ENCODE assay signal across 12 mouse cellular contexts in the genomic region with DNA sequence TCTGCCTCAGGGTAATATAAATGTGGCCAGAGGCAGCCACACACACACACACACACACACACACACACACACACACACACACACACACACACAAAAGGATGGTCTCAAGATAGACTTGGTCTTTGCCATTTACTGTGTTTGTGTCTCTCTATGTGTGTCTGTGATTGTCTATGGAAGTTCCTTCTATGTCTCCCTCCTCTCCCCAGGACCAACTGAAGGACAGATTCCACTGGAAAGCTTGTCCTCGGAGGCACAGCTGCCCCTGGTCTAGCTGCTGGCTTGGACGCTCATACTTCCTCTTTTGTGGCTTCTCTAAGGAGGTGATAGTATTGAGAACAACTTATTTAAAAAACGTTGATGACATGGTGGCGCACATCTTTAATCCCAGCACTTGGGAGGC. TPM values are rescaled to one million over a fixed set of nuclear protein-coding genes. Genes with fewer than 3 reads are reported as not detected.
A peak's percentile ranks its signal among the peaks of the same experiment; 100 is the strongest.
DNase-seq lines count a peak whose midpoint lies in the region; ATAC-seq and TF ChIP-seq lines count a peak whose summit lies in the region.
"Had no signal": no experiment of that assay in that cellular context is flagged by ENCODE, and none has a peak within 500 bp of the region (broad histone marks: within the 10 kb centered on the region; RNA-seq: fewer than 3 reads in every experiment).

No protein-coding gene starts in this region.

- WGBS in forebrain, embryonic 13.5 days: 50% methylated on average over 4 of the region's 4 CpGs
- WGBS in forebrain, embryonic 14.5 days: 51% methylated on average over 4 of the region's 4 CpGs
- 43% methylated on average over 3 of the region's 4 CpGs for WGBS in lung, embryonic 16.5 days
- WGBS in lung, adult 2 months: 45% methylated on average over 4 of the region's 4 CpGs
- 38% methylated on average over 4 of the region's 4 CpGs for WGBS in midbrain, embryonic 16.5 days

- ATAC-seq in forebrain, embryonic 13.5 days: no peak
- ATAC-seq in forebrain, embryonic 14.5 days: no peak
- peak; percentile 28; the same call in 1 of the 2 replicates for ATAC-seq in lung, embryonic 16.5 days (ENCODE audit: low read depth)
- ATAC-seq in midbrain, embryonic 16.5 days: no peak
- ATAC-seq: hindbrain, postnatal 0 days had no signal

- DNase-seq in forebrain, embryonic 14.5 days (ENCODE audit: low spot score): no peak
- no peak for DNase-seq in lung, adult 2 months
- DNase-seq in kidney, postnatal 36 days: no peak
- DNase-seq in cerebellum, adult 18-20 months: no peak

- no peaks in the 10 kb centered on the region for H3K36me3 ChIP-seq in forebrain, embryonic 13.5 days (ENCODE audit: poor library complexity, severe bottlenecking)
- no peaks in the 10 kb centered on the region for H3K36me3 ChIP-seq in forebrain, embryonic 14.5 days (ENCODE audit: control insufficient read depth, insufficient read depth, low read length)
- H3K36me3 ChIP-seq in lung, embryonic 16.5 days (ENCODE audit: control insufficient read depth, insufficient read depth, low read length): no peaks in the 10 kb centered on the region
- H3K36me3 ChIP-seq in midbrain, embryonic 16.5 days (ENCODE audit: control insufficient read depth, insufficient read depth, low read length): no peaks in the 10 kb centered on the region
- H3K36me3 ChIP-seq: stomach, embryonic 15.5 days had no signal

- no peak overlapping the region for H3K9ac ChIP-seq in forebrain, embryonic 13.5 days
- H3K9ac ChIP-seq in forebrain, embryonic 14.5 days (ENCODE audit: low read length): no peak overlapping the region
- H3K9ac ChIP-seq in lung, embryonic 16.5 days (ENCODE audit: low read length): no peak overlapping the region
- no peak overlapping the region for H3K9ac ChIP-seq in midbrain, embryonic 16.5 days (ENCODE audit: low read depth, low read length)
- H3K9ac ChIP-seq: stomach, embryonic 15.5 days had no signal

- no peak overlapping the region for H3K27ac ChIP-seq in forebrain, embryonic 13.5 days
- H3K27ac ChIP-seq in forebrain, embryonic 14.5 days (ENCODE audit: low read depth, low read length): no peak overlapping the region
- no peak overlapping the region for H3K27ac ChIP-seq in lung, embryonic 16.5 days (ENCODE audit: low read length)
- H3K27ac ChIP-seq in bone marrow macrophage, adult 2 months (ENCODE audit: insufficient read depth, low read depth, low read length): no peak overlapping the region
- no peak overlapping the region for H3K27ac ChIP-seq in midbrain, embryonic 16.5 days (ENCODE audit: low read length)
- H3K27ac ChIP-seq: hindbrain, postnatal 0 days; kidney, postnatal 0 days; stomach, embryonic 15.5 days had no signal

- TF ChIP-seq CTCF in lung, adult 2 months (IDR thresholded peaks at IDR 0.05; ENCODE audit: insufficient read depth, low read length): no peak
- no peak for TF ChIP-seq CTCF in bone marrow macrophage, adult 2 months (IDR thresholded peaks at IDR 0.05; ENCODE audit: low read depth, low read length)

- no peaks in the 10 kb centered on the region for H3K9me3 ChIP-seq in forebrain, embryonic 13.5 days (replicated peaks)
- no peaks in the 10 kb centered on the region for H3K9me3 ChIP-seq in forebrain, embryonic 14.5 days (replicated peaks; ENCODE audit: control insufficient read depth, low read length)
- no peaks in the 10 kb centered on the region for H3K9me3 ChIP-seq in lung, embryonic 16.5 days (ENCODE audit: control insufficient read depth, low read length)
- no peaks in the 10 kb centered on the region for H3K9me3 ChIP-seq in midbrain, embryonic 16.5 days (replicated peaks; ENCODE audit: control insufficient read depth, low read length, poor library complexity, severe bottlenecking)
- H3K9me3 ChIP-seq: stomach, embryonic 15.5 days had no signal

- no peak overlapping the region for H3K4me3 ChIP-seq in forebrain, embryonic 13.5 days
- H3K4me3 ChIP-seq in forebrain, embryonic 14.5 days (ENCODE audit: low read depth, low read length): no peak overlapping the region
- no peak overlapping the region for H3K4me3 ChIP-seq in lung, embryonic 16.5 days (ENCODE audit: low read length)
- H3K4me3 ChIP-seq in lung, adult 2 months (replicated peaks; ENCODE audit: extremely low read depth, low read depth, low read length): no peak overlapping the region
- 0 out of 2 replicates have a peak overlapping the region, but pooled peaks have one; percentile 2 for H3K4me3 ChIP-seq in bone marrow macrophage, adult 2 months (ENCODE audit: insufficient read depth, low read length)
- no peak overlapping the region for H3K4me3 ChIP-seq in midbrain, embryonic 16.5 days (ENCODE audit: low read depth, low read length)

- H3K4me1 ChIP-seq in forebrain, embryonic 13.5 days: no peaks in the 10 kb centered on the region; the same call in 1 of the 2 replicates
- no peaks in the 10 kb centered on the region for H3K4me1 ChIP-seq in forebrain, embryonic 14.5 days (ENCODE audit: control insufficient read depth, insufficient read depth, low read length)
- peaks cover 6% of the 10 kb centered on the region; the same call in 1 of the 2 replicates for H3K4me1 ChIP-seq in lung, embryonic 16.5 days (replicated peaks; ENCODE audit: control insufficient read depth, insufficient read depth, low read length)
- H3K4me1 ChIP-seq in lung, adult 2 months (ENCODE audit: control insufficient read depth, insufficient read depth, low read length): no peaks in the 10 kb centered on the region
- H3K4me1 ChIP-seq in bone marrow macrophage, adult 2 months (ENCODE audit: control insufficient read depth, insufficient read depth, low read length): peaks cover 5% of the 10 kb centered on the region; the same call in 1 of the 2 replicates
- no peaks in the 10 kb centered on the region for H3K4me1 ChIP-seq in midbrain, embryonic 16.5 days (ENCODE audit: control insufficient read depth, insufficient read depth, low read length)
- H3K4me1 ChIP-seq: stomach, embryonic 15.5 days had no signal

- H3K4me2 ChIP-seq in forebrain, embryonic 13.5 days: peak overlapping the region; percentile 56
- H3K4me2 ChIP-seq in forebrain, embryonic 14.5 days (ENCODE audit: low read length): no peak overlapping the region
- H3K4me2 ChIP-seq in lung, embryonic 16.5 days (ENCODE audit: low read depth, low read length): no peak overlapping the region
- peak overlapping the region; percentile 65; the same call in 1 of the 2 replicates for H3K4me2 ChIP-seq in midbrain, embryonic 16.5 days (ENCODE audit: low read length)

- no peak for TF ChIP-seq POLR2A in lung, adult 2 months (IDR thresholded peaks at IDR 0.05; ENCODE audit: borderline replicate concordance, extremely low read depth, low read depth, low read length)
- TF ChIP-seq POLR2A in bone marrow macrophage, adult 2 months (IDR thresholded peaks at IDR 0.05; ENCODE audit: borderline replicate concordance, low read depth, low read length): no peak

- no peaks in the 10 kb centered on the region for H3K27me3 ChIP-seq in forebrain, embryonic 13.5 days
- no peaks in the 10 kb centered on the region for H3K27me3 ChIP-seq in forebrain, embryonic 14.5 days (replicated peaks; ENCODE audit: control insufficient read depth, insufficient read depth, low read length)
- no peaks in the 10 kb centered on the region for H3K27me3 ChIP-seq in lung, embryonic 16.5 days (ENCODE audit: control insufficient read depth, insufficient read depth, low read depth, low read length)
- no peaks in the 10 kb centered on the region; the same call in 1 of the 2 replicates for H3K27me3 ChIP-seq in midbrain, embryonic 16.5 days (ENCODE audit: control insufficient read depth, insufficient read depth, low read depth, low read length)
- H3K27me3 ChIP-seq: stomach, embryonic 15.5 days had no signal

RNA-seq across cellular contexts. Expression of a gene that starts 1.6 kb away (rescaled TPM):
- 0.09 and 0.11 TPM in 2 replicates for polyA plus RNA-seq in forebrain, embryonic 13.5 days (2015; fragmentation: Nextera tagmentation; extraction: Ambion mirVana)
- 0.28 and 0.46 TPM in 2 replicates for polyA plus RNA-seq in forebrain, embryonic 14.5 days (2014; fragmentation: Nextera tagmentation; extraction: Ambion mirVana)
- 0.35 and 0.38 TPM in 2 replicates for polyA plus RNA-seq in lung, embryonic 16.5 days (2015; fragmentation: Nextera tagmentation; extraction: Ambion mirVana)
- 0.69 and 4.6 TPM in 2 replicates for polyA plus RNA-seq in lung, adult 2 months (2012; rRNA removed)
- 0.44 and 1.1 TPM in 2 replicates for polyA plus RNA-seq in bone marrow macrophage, adult 2 months (2012; ENCODE audit: insufficient read depth, insufficient read length, missing spikeins)
- 1.0 and 1.7 TPM in 2 replicates for polyA plus RNA-seq in midbrain, embryonic 16.5 days (2015; fragmentation: Nextera tagmentation; extraction: Ambion mirVana)

RNA-seq across cellular contexts. Expression of a gene that starts 23.8 kb away (rescaled TPM):
- polyA plus RNA-seq in forebrain, embryonic 13.5 days (2015; fragmentation: Nextera tagmentation; extraction: Ambion mirVana): not detected in 2 replicates
- not detected in 2 replicates for polyA plus RNA-seq in forebrain, embryonic 14.5 days (2014; fragmentation: Nextera tagmentation; extraction: Ambion mirVana)
- not detected in 2 replicates for polyA plus RNA-seq in lung, embryonic 16.5 days (2015; fragmentation: Nextera tagmentation; extraction: Ambion mirVana)
- not detected in 2 replicates for polyA plus RNA-seq in lung, adult 2 months (2012; rRNA removed)
- polyA plus RNA-seq in bone marrow macrophage, adult 2 months (2012; ENCODE audit: insufficient read depth, insufficient read length, missing spikeins): not detected in 2 replicates
- not detected in 2 replicates for polyA plus RNA-seq in midbrain, embryonic 16.5 days (2015; fragmentation: Nextera tagmentation; extraction: Ambion mirVana)
- polyA plus RNA-seq: hindbrain, postnatal 0 days; kidney, postnatal 0 days had no signal

RNA-seq across cellular contexts. Expression of a gene that starts 58.3 kb away (rescaled TPM):
- polyA plus RNA-seq in forebrain, embryonic 13.5 days (2015; fragmentation: Nextera tagmentation; extraction: Ambion mirVana): 0.08 and 0.21 TPM in 2 replicates
- polyA plus RNA-seq in forebrain, embryonic 14.5 days (2014; fragmentation: Nextera tagmentation; extraction: Ambion mirVana): not detected in 2 replicates
- 1.6 and 1.9 TPM in 2 replicates for polyA plus RNA-seq in lung, embryonic 16.5 days (2015; fragmentation: Nextera tagmentation; extraction: Ambion mirVana)
- polyA plus RNA-seq in lung, adult 2 months (2012; rRNA removed): 0.15 and 0.23 TPM in 2 replicates
- 0.50 and 0.83 TPM in 2 replicates for polyA plus RNA-seq in bone marrow macrophage, adult 2 months (2012; ENCODE audit: insufficient read depth, insufficient read length, missing spikeins)
- 0.11 and 0.12 TPM in 2 replicates for polyA plus RNA-seq in midbrain, embryonic 16.5 days (2015; fragmentation: Nextera tagmentation; extraction: Ambion mirVana)
- polyA plus RNA-seq: gonadal fat pad, adult 2 months had no signal

Comparison
In these comparisons a context has a peak if more than half of its experiments do, and no peak if none do; other contexts are left out.
1. H3K4me2 ChIP-seq: peak in forebrain, embryonic 13.5 days (single experiment) and midbrain, embryonic 16.5 days (single experiment); none in forebrain, embryonic 14.5 days (single experiment) and lung, embryonic 16.5 days (single experiment).